ENCODE assay signal across 8 mouse cellular contexts in the genomic region with DNA sequence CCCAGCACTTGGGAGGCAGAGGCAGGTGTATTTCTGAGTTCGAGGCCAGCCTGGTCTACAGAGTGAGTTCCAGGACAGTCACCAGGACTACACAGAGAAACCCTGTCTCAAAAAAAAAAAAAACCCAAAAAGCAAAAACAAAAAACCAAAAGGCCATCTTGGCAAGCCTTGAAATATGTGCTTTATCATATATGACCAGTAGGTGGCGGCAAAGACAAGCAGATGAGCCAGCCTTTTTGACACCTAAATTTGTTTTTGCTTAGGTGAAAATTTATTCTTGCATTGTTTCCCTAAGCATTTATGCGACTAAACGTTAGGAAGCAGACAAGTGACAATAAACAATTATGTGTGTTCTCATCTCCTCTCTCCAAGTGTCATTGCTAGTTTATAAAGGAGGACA. TPM values are rescaled to one million over a fixed set of nuclear protein-coding genes. Genes with fewer than 3 reads are reported as not detected.
DNase-seq lines count a peak whose midpoint lies in the region; ATAC-seq lines count a peak whose summit lies in the region.

No protein-coding gene starts in this region.

- H3K36me3 ChIP-seq in midbrain, embryonic 14.5 days (ENCODE audit: control insufficient read depth, insufficient read depth, low read length): no peaks in the 10 kb centered on the region
- H3K36me3 ChIP-seq in midbrain, embryonic 10.5 days: no peaks in the 10 kb centered on the region

- DNase-seq in cerebellum, adult 8-10 months: peak; percentile 53
- DNase-seq in cerebellum, adult 11-12 months: no peak
- DNase-seq in midbrain, embryonic 14.5 days: peak; percentile 86
- no peak for DNase-seq in midbrain, embryonic 10.5 days (ENCODE audit: low spot score)
- DNase-seq in c-Kit-positive CD71-negative TER-119-negative erythroid progenitor cells, embryonic 14.5 days (ENCODE audit: low read depth): peak; percentile 76
- DNase-seq in induced T-regulatory cell, adult 2 months (ENCODE audit: low read depth): peak; percentile 93
- peak; percentile 91 for DNase-seq in naive thymus-derived CD4-positive, alpha-beta T cell, adult 2 months (ENCODE audit: low read depth)
- no peak for DNase-seq in frontal cortex, postnatal 10 days (ENCODE audit: low spot score in 2 of 2)

- WGBS in midbrain, embryonic 14.5 days: 4% methylated on average over 4 of the region's 4 CpGs
- WGBS in midbrain, embryonic 10.5 days: 2% methylated on average over 4 of the region's 4 CpGs

- no peak overlapping the region for H3K4me3 ChIP-seq in midbrain, embryonic 14.5 days (replicated peaks; ENCODE audit: low read depth, low read length)
- H3K4me3 ChIP-seq in midbrain, embryonic 10.5 days: no peak overlapping the region

- no peaks in the 10 kb centered on the region for H3K4me1 ChIP-seq in midbrain, embryonic 14.5 days (ENCODE audit: control insufficient read depth, insufficient read depth, low read length)
- no peaks in the 10 kb centered on the region for H3K4me1 ChIP-seq in midbrain, embryonic 10.5 days

- no peak overlapping the region for H3K27ac ChIP-seq in midbrain, embryonic 14.5 days (replicated peaks; ENCODE audit: low read depth, low read length)
- H3K27ac ChIP-seq in midbrain, embryonic 10.5 days (replicated peaks): no peak overlapping the region

- H3K4me2 ChIP-seq in midbrain, embryonic 14.5 days (ENCODE audit: low read length): no peak overlapping the region

- H3K9me3 ChIP-seq in midbrain, embryonic 14.5 days (ENCODE audit: control insufficient read depth, low read length): no peaks in the 10 kb centered on the region
- H3K9me3 ChIP-seq in midbrain, embryonic 10.5 days (replicated peaks): no peaks in the 10 kb centered on the region

- H3K27me3 ChIP-seq in midbrain, embryonic 14.5 days (ENCODE audit: control insufficient read depth, insufficient read depth, low read length): no peaks in the 10 kb centered on the region
- no peaks in the 10 kb centered on the region for H3K27me3 ChIP-seq in midbrain, embryonic 10.5 days (ENCODE audit: low read depth, poor library complexity, severe bottlenecking)

- ATAC-seq in midbrain, embryonic 14.5 days (ENCODE audit: low FRiP score, low TSS enrichment): no peak

- H3K9ac ChIP-seq in midbrain, embryonic 14.5 days (replicated peaks; ENCODE audit: low read length): no peak overlapping the region

RNA-seq across cellular contexts. Expression of a gene that starts 57.9 kb away (rescaled TPM):
- polyA plus RNA-seq in midbrain, embryonic 14.5 days (2014; fragmentation: Nextera tagmentation; extraction: Ambion mirVana): 19.1 and 19.6 TPM in 2 replicates
- 13.0 and 15.3 TPM in 2 replicates for polyA plus RNA-seq in midbrain, embryonic 10.5 days (2016; fragmentation: Nextera tagmentation; extraction: Ambion mirVana)

Comparison
In these comparisons a context has a peak if more than half of its experiments do, and no peak if none do; other contexts are left out.
1. DNase-seq: peak in cerebellum, adult 8-10 months (single experiment), midbrain, embryonic 14.5 days (single experiment), c-Kit-positive CD71-negative TER-119-negative erythroid progenitor cells, embryonic 14.5 days (single experiment), induced T-regulatory cell, adult 2 months (single experiment) and naive thymus-derived CD4-positive, alpha-beta T cell, adult 2 months (single experiment); none in cerebellum, adult 11-12 months (single experiment), midbrain, embryonic 10.5 days (single experiment) and frontal cortex, postnatal 10 days (0 of 2).